Mouse (Mus musculus): ENCODE data around the gene Scel.

The Scel gene

GRCm38 (mm10) chr14:103568433-103568832 is 55.3 kb downstream of the Scel start:
- no peak for DNase-seq (ENCODE audit: low read depth, low spot score)

- DNase-seq (ENCODE audit: low read depth, low spot score), result peak; percentile 70
Observed at GRCm38 (mm10) chr14:103571598-103572320, 58.6 kb downstream of the Scel start.

- DNase-seq (ENCODE audit: low read depth, low spot score), result no peak
Observed at GRCm38 (mm10) chr14:103575854-103576253, 62.7 kb downstream of the Scel start.

DNA sequence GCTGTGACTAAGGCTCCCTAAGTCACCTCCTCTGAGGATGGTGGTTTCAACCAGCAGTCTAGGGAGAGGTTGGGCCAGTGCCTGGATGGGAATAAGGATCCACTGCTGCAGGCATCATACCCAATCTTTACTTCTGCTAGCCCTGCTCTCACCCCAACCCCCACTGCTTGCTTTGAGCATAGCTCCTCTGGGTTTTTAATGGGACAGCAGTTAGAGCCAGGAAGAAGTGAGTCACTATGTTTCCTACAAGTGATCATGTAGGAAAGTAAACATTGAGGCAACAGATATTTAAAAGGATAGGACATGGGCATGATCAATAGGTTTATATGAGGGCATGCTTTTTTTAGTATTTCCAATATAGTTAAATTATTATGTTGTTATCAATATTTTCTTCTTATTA is 63.9 kb downstream of the Scel start:
- no peak for DNase-seq (ENCODE audit: low read depth, low spot score)

GRCm38 (mm10) chr14:103586662-103587061 is 73.5 kb downstream of the Scel start:
- DNase-seq (ENCODE audit: low read depth, low spot score), result no peak

- no peak for DNase-seq (ENCODE audit: low read depth, low spot score)
Observed at GRCm38 (mm10) chr14:103587208-103587900, 74.2 kb downstream of the Scel start.

DNA sequence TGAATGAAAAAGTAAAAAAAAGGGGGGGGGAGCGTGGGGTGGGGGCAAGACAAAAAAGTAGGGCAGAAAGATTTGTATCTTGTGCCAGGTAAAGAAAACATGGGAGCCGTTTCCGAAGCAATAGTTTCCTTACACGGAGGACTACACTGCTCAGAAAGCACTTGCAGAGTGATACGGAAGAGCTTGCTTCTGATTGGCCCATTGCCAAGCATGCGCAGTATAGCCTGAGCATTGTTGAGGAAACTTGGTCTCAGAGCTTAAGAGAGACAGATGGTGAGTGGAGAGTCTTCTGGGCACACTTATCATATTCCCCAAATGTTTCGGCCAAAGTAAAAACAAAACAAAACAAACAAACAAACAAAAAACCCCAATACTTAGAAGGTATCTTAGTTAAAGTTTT is 76.7 kb downstream of the Scel start:
- peak; percentile 77 for DNase-seq (ENCODE audit: low read depth, low spot score)

GRCm38 (mm10) chr14:103595870-103596269 is 82.7 kb downstream of the Scel start:
- DNase-seq (ENCODE audit: low read depth, low spot score), result peak; percentile 50

DNA sequence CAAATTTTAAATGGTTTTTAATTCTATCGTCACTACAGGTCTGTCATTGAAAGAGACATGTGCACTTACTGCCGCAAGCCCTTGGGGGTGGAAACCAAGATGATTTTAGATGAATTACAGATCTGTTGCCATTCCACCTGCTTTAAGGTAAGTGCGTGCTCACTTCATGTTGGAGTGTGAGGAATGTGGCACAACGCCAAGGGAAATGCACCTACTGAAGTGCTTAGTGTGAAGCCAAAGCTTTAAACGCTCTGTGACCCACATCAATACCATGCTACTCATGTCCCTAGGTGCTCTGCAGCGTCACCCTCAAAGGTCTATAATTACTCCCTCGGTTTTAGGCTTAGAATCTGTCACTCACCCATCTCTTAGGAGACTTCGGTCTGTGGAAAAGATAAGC is 94.9 kb downstream of the Scel start:
- no peak for DNase-seq (ENCODE audit: low read depth, low spot score)

DNA sequence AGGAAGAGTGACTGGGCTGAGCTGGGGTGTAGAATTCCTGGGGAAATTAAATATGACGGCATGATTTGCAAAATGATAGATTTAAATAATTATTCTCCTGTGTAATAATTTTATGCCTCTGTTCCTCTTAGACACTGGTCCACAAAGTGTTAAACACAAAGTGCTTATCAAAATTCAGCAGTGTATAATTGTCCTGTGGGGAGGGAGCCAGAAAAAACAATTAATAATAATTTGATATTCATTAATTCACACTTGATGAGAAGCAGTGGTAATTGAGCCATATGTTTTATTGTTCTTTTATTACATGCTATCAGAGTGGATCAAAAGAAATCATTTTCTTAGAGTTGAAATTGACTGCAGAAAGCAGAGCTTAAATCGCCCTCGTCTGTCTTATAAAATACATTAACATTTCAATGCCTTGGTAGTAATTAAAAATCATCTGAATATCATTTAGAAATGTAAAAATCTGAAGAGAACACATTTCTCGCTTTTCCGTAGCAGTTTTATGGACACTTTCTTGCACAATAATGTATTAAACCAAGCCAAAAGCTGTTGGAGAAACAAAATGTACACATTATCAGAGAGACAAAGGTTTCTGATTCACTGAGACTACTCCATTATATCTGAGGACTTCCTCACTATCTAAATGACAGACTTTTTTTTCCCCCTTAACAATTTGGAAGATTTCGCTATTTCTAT is 100.6 kb downstream of the Scel start:
- no peak for DNase-seq (ENCODE audit: low read depth, low spot score)

- no peak for DNase-seq (ENCODE audit: low read depth, low spot score)
Observed at GRCm38 (mm10) chr14:103614272-103614587, 101.1 kb downstream of the Scel start.

- no peak for DNase-seq (ENCODE audit: low read depth, low spot score)
Observed at GRCm38 (mm10) chr14:103619756-103620155, 106.6 kb downstream of the Scel start.

GRCm38 (mm10) chr14:103621207-103621606 is 108.1 kb downstream of the Scel start:
- DNase-seq (ENCODE audit: low read depth, low spot score), result no peak

DNA sequence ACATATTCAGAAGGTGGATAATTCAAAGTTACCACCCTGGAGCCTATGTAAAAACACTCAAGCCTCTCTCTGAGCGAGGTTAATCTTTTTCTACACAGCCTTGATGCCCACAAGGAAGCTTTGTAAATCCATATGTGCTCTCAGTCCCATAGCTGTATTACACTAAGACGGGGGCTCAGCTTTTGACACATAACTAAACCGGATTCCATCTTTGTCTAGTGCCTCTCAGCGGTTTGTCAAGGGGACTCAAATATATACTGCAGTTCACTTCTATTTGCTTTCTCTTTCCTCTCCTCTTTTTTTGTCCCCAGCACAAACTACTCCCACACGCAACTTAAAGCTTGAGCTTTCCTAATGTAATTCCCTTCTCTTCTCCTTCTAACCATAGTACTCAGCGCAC is 113.0 kb downstream of the Scel start:
- DNase-seq (ENCODE audit: low read depth, low spot score), result no peak

DNA sequence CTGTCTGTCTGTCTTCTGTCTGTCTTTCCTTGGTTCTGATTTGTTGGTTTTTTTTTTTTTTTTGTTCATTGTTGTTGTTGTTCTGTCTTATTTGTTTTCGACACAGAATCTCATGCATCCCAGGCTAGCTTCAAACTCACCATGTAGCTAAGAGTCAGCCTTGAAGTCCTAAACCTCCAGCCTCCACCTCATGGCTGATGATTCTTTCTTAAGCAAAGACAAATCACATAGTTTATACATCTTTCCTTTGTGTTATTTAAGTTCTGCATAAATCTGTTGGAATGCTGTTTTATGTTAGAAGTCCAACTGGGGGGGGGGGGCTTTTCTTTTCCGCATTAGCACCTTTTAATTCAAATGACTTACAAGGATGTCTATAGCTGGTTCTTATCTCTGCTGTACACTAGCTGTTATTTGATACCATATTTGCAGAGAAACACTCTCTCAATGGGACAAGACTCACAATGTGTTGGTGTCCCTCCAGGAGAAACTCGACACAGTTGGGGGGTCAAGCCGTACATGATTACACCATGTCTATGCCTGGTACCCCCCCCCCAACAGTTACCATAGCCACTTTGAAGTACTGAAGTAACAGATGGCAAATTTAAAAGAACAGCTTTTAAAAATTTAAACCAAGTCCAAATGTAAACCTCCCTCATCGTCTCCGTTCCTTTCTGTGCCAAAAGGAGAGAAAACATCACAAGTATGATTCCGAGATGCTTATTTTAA is 116.7 kb downstream of the Scel start:
- peak; percentile 35 for DNase-seq (ENCODE audit: low read depth, low spot score)

- peak; percentile 41 for DNase-seq (ENCODE audit: low read depth, low spot score)
Observed at GRCm38 (mm10) chr14:103630545-103630944, 117.4 kb downstream of the Scel start.

DNA sequence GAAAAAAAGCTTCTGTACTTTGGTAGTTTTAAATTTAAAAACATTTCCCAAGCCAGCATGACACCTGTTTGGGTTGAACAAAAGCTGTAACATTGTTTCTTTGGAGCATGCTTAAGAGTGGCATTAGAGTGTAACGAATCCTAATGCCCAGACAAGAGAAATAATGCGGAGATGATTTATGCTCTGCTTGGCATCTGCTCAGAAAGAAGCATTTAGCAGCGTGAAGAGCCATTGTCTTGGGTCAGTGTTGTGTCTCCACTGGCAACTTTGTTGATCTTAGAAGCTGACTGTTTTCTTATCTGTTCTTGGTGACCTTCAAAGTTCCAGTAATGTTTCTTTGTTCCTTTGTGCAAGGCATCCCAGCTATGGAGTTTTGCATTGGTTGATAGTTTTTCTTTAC is 130.8 kb downstream of the Scel start:
- no peak for DNase-seq (ENCODE audit: low read depth, low spot score)

DNA sequence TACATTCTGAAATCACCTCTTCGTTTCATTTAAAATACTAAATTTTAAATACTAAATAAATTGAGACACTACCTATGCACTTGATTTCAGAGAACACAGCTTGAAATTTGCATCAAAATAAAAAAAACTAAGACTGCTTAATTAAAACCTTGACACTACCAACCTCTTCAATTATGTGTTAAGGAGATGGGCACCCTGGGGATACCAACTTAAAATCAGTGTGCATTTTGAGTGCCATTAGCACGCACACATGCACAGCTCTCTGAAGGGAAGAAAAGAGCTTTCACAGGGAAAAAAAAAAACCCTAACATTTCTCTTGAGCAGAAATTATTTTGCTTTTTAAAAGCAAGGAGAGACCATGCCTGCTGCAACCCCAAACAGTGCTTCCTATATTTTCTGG is 134.8 kb downstream of the Scel start:
- no peak for DNase-seq (ENCODE audit: low read depth, low spot score)

- DNase-seq (ENCODE audit: low read depth, low spot score), result peak; percentile 78
Observed at GRCm38 (mm10) chr14:103648623-103649255, 135.6 kb downstream of the Scel start.

DNA sequence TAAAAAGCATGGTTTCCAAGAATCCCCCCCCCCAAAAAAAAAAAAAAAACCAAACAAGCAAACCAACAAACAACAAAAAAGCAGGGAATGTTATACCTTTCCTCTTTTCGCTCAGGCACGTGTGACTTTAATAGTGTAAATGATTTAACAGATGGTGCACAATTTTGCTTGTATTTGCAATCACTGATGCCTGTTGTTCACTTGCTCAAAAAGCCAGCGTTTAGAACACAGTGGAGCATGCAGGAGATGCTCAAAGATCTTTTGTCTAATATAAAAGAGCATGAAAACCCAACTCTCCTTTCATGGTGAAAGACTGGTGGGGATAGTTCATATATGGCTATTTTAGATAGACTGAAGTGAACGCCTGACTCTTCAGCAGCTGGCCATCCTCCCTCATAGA is 136.2 kb downstream of the Scel start:
- DNase-seq (ENCODE audit: low read depth, low spot score), result no peak

- DNase-seq (ENCODE audit: low read depth, low spot score), result peak; percentile 97
Observed at GRCm38 (mm10) chr14:103649896-103650334, 136.8 kb downstream of the Scel start, which contains the start of gene Slain1. Slain1 (plus strand) TSS chr14:103650228.

Measured in brain, adult 2 months (tissue).